Mouse (Mus musculus): ENCODE measurements at regions not wholly inside any gene's neighbourhood (a gene's known extent, or its start where the extent isn't known, plus 50 kb on each side); places are given as distances from the start of the nearest gene placed in this dataset.

DNA sequence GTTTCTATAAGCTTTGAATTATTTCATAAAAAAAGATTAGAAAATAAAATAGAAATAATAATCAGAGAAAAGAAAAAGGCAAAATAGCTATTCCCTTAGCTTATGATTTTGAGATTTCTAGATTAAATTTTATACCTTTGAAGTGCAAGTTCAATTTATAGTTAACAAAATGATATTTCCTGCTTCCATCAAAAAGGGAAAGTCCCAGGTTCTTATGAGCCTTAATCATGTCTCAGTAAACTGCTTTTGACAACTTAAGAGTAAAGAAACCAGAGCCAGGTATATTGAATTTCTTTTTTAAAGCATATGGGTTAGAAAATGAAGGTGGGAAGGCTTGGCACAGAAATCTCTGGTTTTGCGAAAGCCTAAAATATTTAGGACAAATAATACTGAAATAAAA, 733.4 kb upstream of the Tbl1xr1 start:
- TF ChIP-seq CTCF (IDR thresholded peaks at IDR 0.05; ENCODE audit: low read depth) (no peak), EP300 (optimal IDR thresholded peaks at IDR 0.05) (no peak)
